Mouse (Mus musculus) erythroblast, embryonic 14.5 days (primary cell): ENCODE results near the gene Btk.

Source experiments
- GATA1 ChIP-seq: IDR thresholded peaks from 2 replicates; pipeline ENCODE4 v1.6.1; 2012; ENCODE audit warnings: low read length, inconsistent platforms, mixed read lengths
- TAL1 ChIP-seq: IDR thresholded peaks from 3 replicates; pipeline ENCODE4 v1.6.1; 2012; ENCODE audit warnings: low read length, inconsistent platforms, mixed read lengths

DNA sequence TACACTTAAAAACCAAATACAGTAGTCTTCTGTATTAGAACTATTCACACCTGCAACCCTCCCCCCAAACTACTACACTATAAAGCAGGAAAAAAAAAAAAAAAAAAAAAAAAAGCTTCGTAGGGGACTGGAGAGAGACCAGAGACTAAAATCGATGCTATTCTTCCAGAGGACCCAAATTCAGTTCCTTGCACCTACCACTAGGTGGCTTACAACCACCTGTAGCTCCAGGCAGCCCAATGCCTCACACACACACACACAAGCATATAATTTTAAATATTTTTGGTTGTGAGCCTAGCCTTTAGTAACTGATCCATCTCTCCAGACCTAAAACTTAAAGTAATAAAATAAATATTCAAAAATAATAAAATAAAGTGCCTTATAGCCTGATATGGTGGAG is 73.9 kb downstream of the Btk start:
- TF ChIP-seq GATA1 (no peak), TAL1 (no peak)
